Mouse (Mus musculus): Measurements from ENCODE around the gene Asb3. TPM values are rescaled to one million over a fixed set of nuclear protein-coding genes. Genes with fewer than 3 reads are reported as not detected.

Asb3 gene
- 29.5 and 33.7 TPM in 2 replicates for polyA plus RNA-seq (2014; fragmentation: Nextera tagmentation; extraction: Ambion mirVana)

- ATAC-seq (ENCODE audit: low FRiP score) (peak; percentile 95), DNase-seq (ENCODE audit: low spot score) (peak; percentile 65)
- Histone ChIP-seq H3K27me3 (ENCODE audit: control insufficient read depth, insufficient read depth, low read length) (no peaks in the 10 kb centered on the region), H3K4me3 (ENCODE audit: low read depth, low read length) (peak within 1 kb of the TSS; percentile 42), H3K27ac (ENCODE audit: low read depth, low read length) (no peak within 1 kb of the TSS), H3K9ac (ENCODE audit: low read depth, low read length) (peak within 1 kb of the TSS; percentile 62), H3K4me2 (replicated peaks; ENCODE audit: low read depth, low read length) (peak within 1 kb of the TSS; percentile 83), H3K9me3 (ENCODE audit: control insufficient read depth, low read length) (no peaks in the 10 kb centered on the region), H3K4me1 (replicated peaks; ENCODE audit: control insufficient read depth, insufficient read depth, low read length) (no peaks in the 10 kb centered on the region; the same call in 1 of the 2 replicates), H3K36me3 (ENCODE audit: control insufficient read depth, insufficient read depth, low read length) (no peaks in the 10 kb centered on the region; the same call in 1 of the 2 replicates)
- WGBS: 4% methylated on average over 41 of the region's 41 CpGs
Measured at GRCm38 (mm10) chr11:30885171-30885871, at the start of gene Asb3, which contains the start of gene Gpr75. Gene Asb3, plus strand, starts transcription at chr11:30885416. Gene Gpr75, plus strand, starts transcription at chr11:30885358.

GRCm38 (mm10) chr11:30838793-30839192 lies 46.4 kb upstream of the Asb3 start:
- H3K4me3 ChIP-seq (ENCODE audit: low read depth, low read length): no peak overlapping the region
- H3K4me2 ChIP-seq (replicated peaks; ENCODE audit: low read depth, low read length): no peak overlapping the region
- ATAC-seq (ENCODE audit: low FRiP score): no peak
- H3K36me3 ChIP-seq (ENCODE audit: control insufficient read depth, insufficient read depth, low read length): no peaks in the 10 kb centered on the region
- H3K4me1 ChIP-seq (replicated peaks; ENCODE audit: control insufficient read depth, insufficient read depth, low read length): no peaks in the 10 kb centered on the region
- H3K9me3 ChIP-seq (ENCODE audit: control insufficient read depth, low read length): no peaks in the 10 kb centered on the region
- no peak for DNase-seq (ENCODE audit: low spot score)
- H3K27me3 ChIP-seq (ENCODE audit: control insufficient read depth, insufficient read depth, low read length): no peaks in the 10 kb centered on the region
- H3K9ac ChIP-seq (ENCODE audit: low read depth, low read length): no peak overlapping the region
- WGBS: 97% methylated on average over 2 of the region's 2 CpGs
- no peak overlapping the region for H3K27ac ChIP-seq (ENCODE audit: low read depth, low read length)

GRCm38 (mm10) chr11:30844355-30844754 lies 40.9 kb upstream of the Asb3 start:
- H3K4me1 ChIP-seq (replicated peaks; ENCODE audit: control insufficient read depth, insufficient read depth, low read length): no peaks in the 10 kb centered on the region
- no peak overlapping the region for H3K27ac ChIP-seq (ENCODE audit: low read depth, low read length)
- H3K36me3 ChIP-seq (ENCODE audit: control insufficient read depth, insufficient read depth, low read length): 0 out of 2 replicates have a peak, but pooled peaks cover 4% of the 10 kb centered on the region
- no peak for DNase-seq (ENCODE audit: low spot score)
- no peak overlapping the region for H3K9ac ChIP-seq (ENCODE audit: low read depth, low read length)
- no peak overlapping the region for H3K4me3 ChIP-seq (ENCODE audit: low read depth, low read length)
- no peaks in the 10 kb centered on the region for H3K27me3 ChIP-seq (ENCODE audit: control insufficient read depth, insufficient read depth, low read length)
- 90% methylated on average over 1 of the region's 1 CpGs for WGBS
- no peak overlapping the region for H3K4me2 ChIP-seq (replicated peaks; ENCODE audit: low read depth, low read length)
- ATAC-seq (ENCODE audit: low FRiP score): no peak
- H3K9me3 ChIP-seq (ENCODE audit: control insufficient read depth, low read length): no peaks in the 10 kb centered on the region

GRCm38 (mm10) chr11:30872425-30872824 lies 12.8 kb upstream of the Asb3 start:
- Histone ChIP-seq H3K9me3 (ENCODE audit: control insufficient read depth, low read length) (no peaks in the 10 kb centered on the region), H3K4me2 (replicated peaks; ENCODE audit: low read depth, low read length) (no peak overlapping the region), H3K4me3 (ENCODE audit: low read depth, low read length) (no peak overlapping the region)

GRCm38 (mm10) chr11:30888153-30888552 lies 2.9 kb downstream of the Asb3 start:
- H3K9me3 ChIP-seq (ENCODE audit: control insufficient read depth, low read length): no peaks in the 10 kb centered on the region
- ATAC-seq (ENCODE audit: low FRiP score) (no peak), DNase-seq (ENCODE audit: low spot score) (no peak)
- H3K4me1 ChIP-seq (replicated peaks; ENCODE audit: control insufficient read depth, insufficient read depth, low read length): no peaks in the 10 kb centered on the region; the same call in 1 of the 2 replicates
- H3K36me3 ChIP-seq (ENCODE audit: control insufficient read depth, insufficient read depth, low read length): no peaks in the 10 kb centered on the region
- H3K4me3 ChIP-seq (ENCODE audit: low read depth, low read length): no peak overlapping the region
- H3K9ac ChIP-seq (ENCODE audit: low read depth, low read length): no peak overlapping the region
- H3K4me2 ChIP-seq (replicated peaks; ENCODE audit: low read depth, low read length): no peak overlapping the region
- WGBS: 83% methylated on average over 2 of the region's 2 CpGs
- no peaks in the 10 kb centered on the region for H3K27me3 ChIP-seq (ENCODE audit: control insufficient read depth, insufficient read depth, low read length)
- no peak overlapping the region for H3K27ac ChIP-seq (ENCODE audit: low read depth, low read length)

More at GRCm38 (mm10) chr11:30872425-30872824, 12.8 kb upstream of the Asb3 start:
- Histone ChIP-seq H3K36me3 (ENCODE audit: control insufficient read depth, insufficient read depth, low read length) (0 out of 2 replicates have a peak, but pooled peaks cover 7% of the 10 kb centered on the region), H3K27me3 (ENCODE audit: control insufficient read depth, insufficient read depth, low read length) (no peaks in the 10 kb centered on the region), H3K27ac (ENCODE audit: low read depth, low read length) (no peak overlapping the region), H3K9ac (ENCODE audit: low read depth, low read length) (no peak overlapping the region), H3K4me1 (replicated peaks; ENCODE audit: control insufficient read depth, insufficient read depth, low read length) (no peaks in the 10 kb centered on the region)
- ATAC-seq (ENCODE audit: low FRiP score): no peak
- DNase-seq (ENCODE audit: low spot score): no peak

- Histone ChIP-seq H3K9ac (ENCODE audit: low read depth, low read length) (no peak overlapping the region), H3K9me3 (ENCODE audit: control insufficient read depth, low read length) (no peaks in the 10 kb centered on the region), H3K36me3 (ENCODE audit: control insufficient read depth, insufficient read depth, low read length) (no peaks in the 10 kb centered on the region), H3K4me3 (ENCODE audit: low read depth, low read length) (no peak overlapping the region), H3K27ac (ENCODE audit: low read depth, low read length) (no peak overlapping the region), H3K4me2 (replicated peaks; ENCODE audit: low read depth, low read length) (no peak overlapping the region), H3K4me1 (replicated peaks; ENCODE audit: control insufficient read depth, insufficient read depth, low read length) (no peaks in the 10 kb centered on the region), H3K27me3 (ENCODE audit: control insufficient read depth, insufficient read depth, low read length) (no peaks in the 10 kb centered on the region)
- WGBS: 78% methylated on average over 1 of the region's 1 CpGs
- no peak for ATAC-seq (ENCODE audit: low FRiP score)
- DNase-seq (ENCODE audit: low spot score): no peak
Measured at GRCm38 (mm10) chr11:30896201-30896600, 11.0 kb downstream of the Asb3 start.

- no peaks in the 10 kb centered on the region for H3K4me1 ChIP-seq (replicated peaks; ENCODE audit: control insufficient read depth, insufficient read depth, low read length)
- no peaks in the 10 kb centered on the region for H3K36me3 ChIP-seq (ENCODE audit: control insufficient read depth, insufficient read depth, low read length)
- H3K4me3 ChIP-seq (ENCODE audit: low read depth, low read length): no peak overlapping the region
- DNase-seq (ENCODE audit: low spot score): no peak
- no peak overlapping the region for H3K9ac ChIP-seq (ENCODE audit: low read depth, low read length)
- H3K27ac ChIP-seq (ENCODE audit: low read depth, low read length): no peak overlapping the region
- no peak for ATAC-seq (ENCODE audit: low FRiP score)
- H3K4me2 ChIP-seq (replicated peaks; ENCODE audit: low read depth, low read length): no peak overlapping the region
- no peaks in the 10 kb centered on the region for H3K27me3 ChIP-seq (ENCODE audit: control insufficient read depth, insufficient read depth, low read length)
- no peaks in the 10 kb centered on the region for H3K9me3 ChIP-seq (ENCODE audit: control insufficient read depth, low read length)
Measured at GRCm38 (mm10) chr11:30899312-30899711, 14.1 kb downstream of the Asb3 start.

GRCm38 (mm10) chr11:30912311-30912710 lies 27.1 kb downstream of the Asb3 start:
- 86% methylated on average over 3 of the region's 3 CpGs for WGBS
- no peak for ATAC-seq (ENCODE audit: low FRiP score)
- H3K4me1 ChIP-seq (replicated peaks; ENCODE audit: control insufficient read depth, insufficient read depth, low read length): no peaks in the 10 kb centered on the region
- H3K36me3 ChIP-seq (ENCODE audit: control insufficient read depth, insufficient read depth, low read length): no peaks in the 10 kb centered on the region
- no peak for DNase-seq (ENCODE audit: low spot score)
- no peak overlapping the region for H3K9ac ChIP-seq (ENCODE audit: low read depth, low read length)
- no peak overlapping the region for H3K4me3 ChIP-seq (ENCODE audit: low read depth, low read length)
- no peak overlapping the region for H3K27ac ChIP-seq (ENCODE audit: low read depth, low read length)
- H3K9me3 ChIP-seq (ENCODE audit: control insufficient read depth, low read length): no peaks in the 10 kb centered on the region
- H3K27me3 ChIP-seq (ENCODE audit: control insufficient read depth, insufficient read depth, low read length): no peaks in the 10 kb centered on the region
- no peak overlapping the region for H3K4me2 ChIP-seq (replicated peaks; ENCODE audit: low read depth, low read length)

- H3K4me1 ChIP-seq (replicated peaks; ENCODE audit: control insufficient read depth, insufficient read depth, low read length): no peaks in the 10 kb centered on the region
- H3K4me2 ChIP-seq (replicated peaks; ENCODE audit: low read depth, low read length): no peak overlapping the region
- no peaks in the 10 kb centered on the region for H3K9me3 ChIP-seq (ENCODE audit: control insufficient read depth, low read length)
- no peak overlapping the region for H3K9ac ChIP-seq (ENCODE audit: low read depth, low read length)
- H3K27ac ChIP-seq (ENCODE audit: low read depth, low read length): no peak overlapping the region
- H3K27me3 ChIP-seq (ENCODE audit: control insufficient read depth, insufficient read depth, low read length): no peaks in the 10 kb centered on the region
- H3K4me3 ChIP-seq (ENCODE audit: low read depth, low read length): no peak overlapping the region
- 86% methylated on average over 1 of the region's 1 CpGs for WGBS
- no peak for DNase-seq (ENCODE audit: low spot score)
- no peaks in the 10 kb centered on the region for H3K36me3 ChIP-seq (ENCODE audit: control insufficient read depth, insufficient read depth, low read length)
- ATAC-seq (ENCODE audit: low FRiP score): no peak
Measured at GRCm38 (mm10) chr11:30920641-30921040, 35.4 kb downstream of the Asb3 start.

Measured in hindbrain, embryonic 11.5 days (tissue).